ENCODE assay signal across 8 mouse cellular contexts in genomic region chr4:150239503-150239902, GRCm38 (mm10). TPM values are rescaled to one million over a fixed set of nuclear protein-coding genes. Genes with fewer than 3 reads are reported as not detected.
DNase-seq lines count a peak whose midpoint lies in the region; ATAC-seq and TF ChIP-seq lines count a peak whose summit lies in the region.

No protein-coding gene starts in this region.

- no peaks in the 10 kb centered on the region for H3K27me3 ChIP-seq in kidney, embryonic 15.5 days
- no peaks in the 10 kb centered on the region for H3K27me3 ChIP-seq in embryonic facial prominence, embryonic 11.5 days (ENCODE audit: control insufficient read depth, insufficient read depth, low read length)
- no peaks in the 10 kb centered on the region for H3K27me3 ChIP-seq in intestine, postnatal 0 days (replicated peaks; ENCODE audit: control insufficient read depth, insufficient read depth, low read length)
- H3K27me3 ChIP-seq in neural tube, embryonic 13.5 days = no peaks in the 10 kb centered on the region

- H3K4me1 ChIP-seq in kidney, embryonic 15.5 days = peaks cover 58% of the 10 kb centered on the region
- peaks cover 7% of the 10 kb centered on the region for H3K4me1 ChIP-seq in embryonic facial prominence, embryonic 11.5 days (ENCODE audit: control insufficient read depth, insufficient read depth, low read length)
- 0 out of 2 replicates have a peak, but pooled peaks cover 8% of the 10 kb centered on the region for H3K4me1 ChIP-seq in intestine, postnatal 0 days (replicated peaks; ENCODE audit: control insufficient read depth, insufficient read depth, low read length)
- H3K4me1 ChIP-seq in neural tube, embryonic 13.5 days (replicated peaks) = peaks cover 71% of the 10 kb centered on the region

- ATAC-seq in kidney, embryonic 15.5 days (replicated peaks; ENCODE audit: low FRiP score) = no peak
- ATAC-seq in embryonic facial prominence, embryonic 11.5 days (replicated peaks; ENCODE audit: insufficient number of reproducible peaks, low FRiP score, low TSS enrichment, low read depth) = no peak
- no peak for ATAC-seq in intestine, postnatal 0 days
- no peak for ATAC-seq in neural tube, embryonic 13.5 days (ENCODE audit: low read depth)

- peak overlapping the region; percentile 97 for H3K27ac ChIP-seq in kidney, embryonic 15.5 days
- no peak overlapping the region for H3K27ac ChIP-seq in embryonic facial prominence, embryonic 11.5 days (replicated peaks; ENCODE audit: low read depth, low read length)
- peak overlapping the region; percentile 29 for H3K27ac ChIP-seq in intestine, postnatal 0 days (ENCODE audit: low read depth, low read length)
- peak overlapping the region; percentile 38 for H3K27ac ChIP-seq in neural tube, embryonic 13.5 days (replicated peaks)

- peaks cover 52% of the 10 kb centered on the region for H3K36me3 ChIP-seq in kidney, embryonic 15.5 days
- H3K36me3 ChIP-seq in embryonic facial prominence, embryonic 11.5 days (replicated peaks; ENCODE audit: control insufficient read depth, insufficient read depth, low read depth, low read length) = peaks cover 24% of the 10 kb centered on the region
- H3K36me3 ChIP-seq in intestine, postnatal 0 days (ENCODE audit: control insufficient read depth, insufficient read depth) = peaks cover 40% of the 10 kb centered on the region
- peaks cover 42% of the 10 kb centered on the region for H3K36me3 ChIP-seq in neural tube, embryonic 13.5 days

- no peak for TF ChIP-seq CTCF in intestine, postnatal 0 days (IDR thresholded peaks at IDR 0.05; ENCODE audit: low read depth)

- H3K9me3 ChIP-seq in kidney, embryonic 15.5 days (replicated peaks) = no peaks in the 10 kb centered on the region
- no peaks in the 10 kb centered on the region for H3K9me3 ChIP-seq in embryonic facial prominence, embryonic 11.5 days (replicated peaks; ENCODE audit: control insufficient read depth, low read length)
- H3K9me3 ChIP-seq in intestine, postnatal 0 days (ENCODE audit: control insufficient read depth) = no peaks in the 10 kb centered on the region
- no peaks in the 10 kb centered on the region for H3K9me3 ChIP-seq in neural tube, embryonic 13.5 days

- 22% methylated on average over 6 of the region's 6 CpGs for WGBS in kidney, embryonic 15.5 days
- WGBS in embryonic facial prominence, embryonic 11.5 days = 28% methylated on average over 6 of the region's 6 CpGs
- 28% methylated on average over 6 of the region's 6 CpGs for WGBS in intestine, postnatal 0 days
- WGBS in neural tube, embryonic 13.5 days = 29% methylated on average over 6 of the region's 6 CpGs

- peak overlapping the region; percentile 89; the same call in 1 of the 2 replicates for H3K9ac ChIP-seq in kidney, embryonic 15.5 days
- H3K9ac ChIP-seq in embryonic facial prominence, embryonic 11.5 days (replicated peaks; ENCODE audit: low read length) = peak overlapping the region; percentile 84
- no peak overlapping the region for H3K9ac ChIP-seq in intestine, postnatal 0 days (ENCODE audit: low read depth, low read length)
- peak overlapping the region; percentile 97 for H3K9ac ChIP-seq in neural tube, embryonic 13.5 days

- peak overlapping the region; percentile 79 for H3K4me3 ChIP-seq in kidney, embryonic 15.5 days (replicated peaks)
- H3K4me3 ChIP-seq in embryonic facial prominence, embryonic 11.5 days (ENCODE audit: low read depth, low read length) = peak overlapping the region; percentile 77
- no peak overlapping the region for H3K4me3 ChIP-seq in intestine, postnatal 0 days (ENCODE audit: low read depth, low read length)
- peak overlapping the region; percentile 85 for H3K4me3 ChIP-seq in neural tube, embryonic 13.5 days

- H3K4me2 ChIP-seq in kidney, embryonic 15.5 days = peak overlapping the region; percentile 71
- peak overlapping the region; percentile 78 for H3K4me2 ChIP-seq in embryonic facial prominence, embryonic 11.5 days (ENCODE audit: low read depth, low read length)
- peak overlapping the region; percentile 93; the same call in 1 of the 2 replicates for H3K4me2 ChIP-seq in intestine, postnatal 0 days (replicated peaks; ENCODE audit: low read depth)
- peak overlapping the region; percentile 67 for H3K4me2 ChIP-seq in neural tube, embryonic 13.5 days

- DNase-seq in kidney, postnatal 4 days = no peak
- DNase-seq in embryonic facial prominence, embryonic 11.5 days (ENCODE audit: low spot score) = no peak
- DNase-seq in left cerebral cortex, adult 8-10 months (ENCODE audit: low spot score in 2 of 2) = no peak
- no peak for DNase-seq in kidney, adult 11 months
- DNase-seq in adrenal gland, adult 18-20 months (ENCODE audit: low spot score in 2 of 2) = no peak

RNA-seq across cellular contexts. Expression of gene Eno1, which starts 3.0 kb away (rescaled TPM):
- polyA plus RNA-seq in kidney, embryonic 15.5 days (2015; fragmentation: Nextera tagmentation; extraction: Ambion mirVana) = 1,865 and 1,947 TPM in 2 replicates
- polyA plus RNA-seq in embryonic facial prominence, embryonic 11.5 days (2014; fragmentation: Nextera tagmentation; extraction: Ambion mirVana) = 1,873 and 2,043 TPM in 2 replicates
- polyA plus RNA-seq in intestine, postnatal 0 days (2015; fragmentation: Nextera tagmentation; extraction: Ambion mirVana) = 644 and 733 TPM in 2 replicates
- polyA plus RNA-seq in neural tube, embryonic 13.5 days (2015; fragmentation: Nextera tagmentation; extraction: Ambion mirVana) = 1,151 and 1,235 TPM in 2 replicates
- 100 to 1,000 TPM; 450 to 494 (median 470) TPM for total RNA-seq in left cerebral cortex, adult 8-10 months (2022)
- total RNA-seq in adrenal gland, adult 18-20 months (2021) = 100 to 1,000 TPM; 471 to 935 TPM

RNA-seq across cellular contexts. Expression of gene Car6, which starts 38.4 kb away (rescaled TPM):
- polyA plus RNA-seq in kidney, embryonic 15.5 days (2015; fragmentation: Nextera tagmentation; extraction: Ambion mirVana) = not detected in 2 replicates
- polyA plus RNA-seq in embryonic facial prominence, embryonic 11.5 days (2014; fragmentation: Nextera tagmentation; extraction: Ambion mirVana) = 0.18 TPM in 1 of 2 replicates, not detected in the other
- polyA plus RNA-seq in intestine, postnatal 0 days (2015; fragmentation: Nextera tagmentation; extraction: Ambion mirVana) = not detected in 2 replicates
- polyA plus RNA-seq in neural tube, embryonic 13.5 days (2015; fragmentation: Nextera tagmentation; extraction: Ambion mirVana) = 0.44 TPM in 1 of 2 replicates, not detected in the other
- not detected for total RNA-seq in left cerebral cortex, adult 8-10 months (2022)
- total RNA-seq in adrenal gland, adult 18-20 months (2021) = 1 to 10 TPM; 1.4 to 2.5 TPM

RNA-seq across cellular contexts. Expression of gene Rere, which starts 41.9 kb away (rescaled TPM):
- polyA plus RNA-seq in kidney, embryonic 15.5 days (2015; fragmentation: Nextera tagmentation; extraction: Ambion mirVana) = 35.1 and 36.5 TPM in 2 replicates
- polyA plus RNA-seq in embryonic facial prominence, embryonic 11.5 days (2014; fragmentation: Nextera tagmentation; extraction: Ambion mirVana) = 22.9 and 28.7 TPM in 2 replicates
- 20.7 and 22.4 TPM in 2 replicates for polyA plus RNA-seq in intestine, postnatal 0 days (2015; fragmentation: Nextera tagmentation; extraction: Ambion mirVana)
- polyA plus RNA-seq in neural tube, embryonic 13.5 days (2015; fragmentation: Nextera tagmentation; extraction: Ambion mirVana) = 41.2 and 50.0 TPM in 2 replicates
- total RNA-seq in left cerebral cortex, adult 8-10 months (2022) = 100 to 1,000 TPM in 1 of 4 experiments, 10 to 100 TPM in 3; 86.6 to 105 (median 93.5) TPM
- 100 to 1,000 TPM in 1 of 2 experiments, 10 to 100 TPM in 1; 87.8 to 100 TPM for total RNA-seq in adrenal gland, adult 18-20 months (2021)
